Mouse (Mus musculus) liver, embryonic 15.5 days (tissue): ENCODE results near the gene Osbpl11. TPM values are rescaled to one million over a fixed set of nuclear protein-coding genes. Genes with fewer than 3 reads are reported as not detected.

Experiments
- ATAC-seq: fragments of 200-750 bp; cut with Nextera tagmentation; 2 replicates; pipeline ENCODE4 v1.8.0; 2017; ENCODE audit warnings: moderate number of reproducible peaks, mild to moderate bottlenecking, moderate library complexity; ENCODE audit not compliant: insufficient read depth
- H3K27ac ChIP-seq: fragments of 300-500 bp; sonication (generic); replicated peaks from 2 replicates; pipeline ENCODE4 v1.5.1; 2015; ENCODE audit warnings: mild to moderate bottlenecking, inconsistent platforms
- H3K27me3 ChIP-seq: fragments of 300-500 bp; sonication (generic); 2 replicates; pipeline ENCODE4 v1.6.1; 2015; ENCODE audit warnings: mild to moderate bottlenecking, inconsistent platforms
- H3K36me3 ChIP-seq: fragments of 300-500 bp; sonication (generic); replicated peaks from 2 replicates; pipeline ENCODE4 v1.6.1; 2015; ENCODE audit warnings: moderate library complexity, mild to moderate bottlenecking, inconsistent platforms
- H3K4me1 ChIP-seq: fragments of 300-500 bp; sonication (generic); replicated peaks from 2 replicates; pipeline ENCODE4 v1.6.1; 2015; ENCODE audit warnings: inconsistent platforms
- H3K4me2 ChIP-seq: fragments of 300-500 bp; sonication (generic); 2 replicates; pipeline ENCODE4 v1.6.1; 2015; ENCODE audit warnings: moderate library complexity, mild to moderate bottlenecking, inconsistent platforms
- H3K4me3 ChIP-seq: fragments of 300-500 bp; sonication (generic); replicated peaks from 2 replicates; pipeline ENCODE4 v1.5.1; 2015; ENCODE audit warnings: mild to moderate bottlenecking, inconsistent platforms
- H3K9ac ChIP-seq: fragments of 300-500 bp; sonication (generic); 2 replicates; pipeline ENCODE4 v1.6.1; 2015; ENCODE audit warnings: moderate library complexity, mild to moderate bottlenecking, inconsistent platforms
- H3K9me3 ChIP-seq: fragments of 300-500 bp; sonication (generic); replicated peaks from 2 replicates; pipeline ENCODE4 v1.6.1; 2016; ENCODE audit warnings: inconsistent platforms
- WGBS: fragments of 180-500 bp; shearing (Covaris S2); methylation state at CpG from one replicate; pipeline ENCODE4 v1.1.7; 2015; ENCODE audit warnings: mixed read lengths; ENCODE audit not compliant: insufficient replicate concordance; 5-methylcytosine and 5-hydroxymethylcytosine counted together
- polyA plus RNA-seq: library from polyadenylated mRNA; unstranded; fragments of >200 nt; fragmentation: Nextera tagmentation; extraction: Ambion mirVana; gene quantifications from 2 replicates; pipeline ENCODE4 v1.2.1, GENCODE M21; 2015

Osbpl11 gene
- polyA plus RNA-seq, 1 experiment from 2014 or later = 5.6 TPM

GRCm38 (mm10) chr16:33244136-33244691 is 59.3 kb downstream of the Osbpl11 start:
- H3K4me2 ChIP-seq = no peak overlapping the region
- no peaks in the 10 kb centered on the region for H3K4me1 ChIP-seq
- no peak overlapping the region for H3K9ac ChIP-seq
- no peak overlapping the region for H3K27ac ChIP-seq
- ATAC-seq = no peak
- WGBS = 75% methylated on average over 6 of the region's 6 CpGs
- no peak overlapping the region for H3K4me3 ChIP-seq
- H3K36me3 ChIP-seq = peaks cover 35% of the 10 kb centered on the region; the same call in 1 of the 2 replicates
- H3K9me3 ChIP-seq = no peaks in the 10 kb centered on the region
- no peaks in the 10 kb centered on the region for H3K27me3 ChIP-seq

- no peak for ATAC-seq
- no peak overlapping the region for H3K4me3 ChIP-seq
Observed at GRCm38 (mm10) chr16:33244933-33245470, 60.1 kb downstream of the Osbpl11 start.

GRCm38 (mm10) chr16:33246526-33246925 is 61.7 kb downstream of the Osbpl11 start:
- H3K27me3 ChIP-seq = no peaks in the 10 kb centered on the region
- H3K9ac ChIP-seq = no peak overlapping the region
- H3K9me3 ChIP-seq = no peaks in the 10 kb centered on the region
- H3K36me3 ChIP-seq = peaks cover 18% of the 10 kb centered on the region; the same call in 1 of the 2 replicates
- 68% methylated on average over 5 of the region's 5 CpGs for WGBS
- H3K27ac ChIP-seq = no peak overlapping the region
- no peak for ATAC-seq
- no peak overlapping the region for H3K4me2 ChIP-seq
- no peak overlapping the region for H3K4me3 ChIP-seq
- H3K4me1 ChIP-seq = peaks cover 12% of the 10 kb centered on the region

More at GRCm38 (mm10) chr16:33244933-33245470, 60.1 kb downstream of the Osbpl11 start:
- Histone ChIP-seq H3K9me3 (no peaks in the 10 kb centered on the region), H3K27me3 (no peaks in the 10 kb centered on the region), H3K4me2 (no peak overlapping the region), H3K4me1 (no peaks in the 10 kb centered on the region), H3K9ac (no peak overlapping the region), H3K27ac (no peak overlapping the region), H3K36me3 (peaks cover 27% of the 10 kb centered on the region; the same call in 1 of the 2 replicates)
- 79% methylated on average over 9 of the region's 9 CpGs for WGBS

GRCm38 (mm10) chr16:33247006-33247405 is 62.1 kb downstream of the Osbpl11 start:
- no peak overlapping the region for H3K9ac ChIP-seq
- WGBS = 36% methylated on average over 2 of the region's 2 CpGs
- H3K4me1 ChIP-seq = peaks cover 17% of the 10 kb centered on the region
- H3K4me3 ChIP-seq = no peak overlapping the region
- no peak overlapping the region for H3K4me2 ChIP-seq
- ATAC-seq = no peak
- H3K27me3 ChIP-seq = no peaks in the 10 kb centered on the region
- no peak overlapping the region for H3K27ac ChIP-seq
- H3K9me3 ChIP-seq = no peaks in the 10 kb centered on the region
- peaks cover 14% of the 10 kb centered on the region; the same call in 1 of the 2 replicates for H3K36me3 ChIP-seq

DNA sequence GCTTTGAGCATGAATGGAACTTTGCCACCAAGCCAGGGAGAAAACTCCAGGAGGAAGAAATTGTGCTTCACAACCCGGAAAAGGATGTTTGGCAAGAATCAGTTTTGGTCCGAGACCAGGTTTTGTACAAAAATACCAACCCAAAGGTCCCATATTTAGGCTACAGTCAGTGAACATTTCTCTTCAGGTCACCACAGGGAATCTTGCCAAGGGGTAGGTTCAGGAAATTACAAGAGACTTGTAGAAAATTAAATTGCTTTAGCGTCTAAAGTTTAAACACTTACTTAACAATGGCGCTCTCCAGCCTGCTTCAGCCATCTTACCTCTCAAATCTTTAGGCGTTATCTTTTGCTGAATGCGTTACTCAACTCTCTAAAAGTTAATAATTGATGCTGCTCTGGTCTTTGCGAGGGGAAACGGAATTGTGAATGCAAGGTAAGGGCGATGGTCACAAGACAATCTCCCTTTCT is 65.8 kb downstream of the Osbpl11 start:
- peak overlapping the region; percentile 79 for H3K4me3 ChIP-seq
- no peaks in the 10 kb centered on the region for H3K27me3 ChIP-seq
- peak overlapping the region; percentile 95 for H3K4me2 ChIP-seq
- H3K9me3 ChIP-seq = no peaks in the 10 kb centered on the region
- peaks cover 25% of the 10 kb centered on the region for H3K4me1 ChIP-seq
- no peaks in the 10 kb centered on the region for H3K36me3 ChIP-seq
- peak; percentile 20 for ATAC-seq
- peak overlapping the region; percentile 80 for H3K9ac ChIP-seq
- peak overlapping the region; percentile 78 for H3K27ac ChIP-seq
- WGBS = 16% methylated on average over 9 of the region's 9 CpGs

- peak within 1 kb of the TSS; percentile 79 for H3K4me3 ChIP-seq
- peak within 1 kb of the TSS; percentile 78 for H3K27ac ChIP-seq
- ATAC-seq = peak; percentile 87
- no peaks in the 10 kb centered on the region for H3K9me3 ChIP-seq
- H3K27me3 ChIP-seq = no peaks in the 10 kb centered on the region
- peak within 1 kb of the TSS; percentile 80 for H3K9ac ChIP-seq
- WGBS = under 1% methylated on average over 72 of the region's 72 CpGs
- no peaks in the 10 kb centered on the region for H3K36me3 ChIP-seq
- peaks cover 25% of the 10 kb centered on the region for H3K4me1 ChIP-seq
- H3K4me2 ChIP-seq = peak within 1 kb of the TSS; percentile 95
Observed at GRCm38 (mm10) chr16:33251194-33252051, 66.6 kb downstream of the Osbpl11 start, which contains the start of gene Snx4. Snx4 (plus strand) TSS chr16:33251442.

GRCm38 (mm10) chr16:33255601-33256000 is 70.7 kb downstream of the Osbpl11 start:
- no peak overlapping the region for H3K4me2 ChIP-seq
- ATAC-seq = no peak
- H3K27me3 ChIP-seq = no peaks in the 10 kb centered on the region
- H3K4me3 ChIP-seq = no peak overlapping the region
- WGBS = 72% methylated on average over 7 of the region's 7 CpGs
- no peak overlapping the region for H3K27ac ChIP-seq
- H3K9me3 ChIP-seq = no peaks in the 10 kb centered on the region
- H3K36me3 ChIP-seq = no peaks in the 10 kb centered on the region
- H3K4me1 ChIP-seq = peaks cover 26% of the 10 kb centered on the region
- no peak overlapping the region for H3K9ac ChIP-seq

- H3K9me3 ChIP-seq = no peaks in the 10 kb centered on the region
- peaks cover 24% of the 10 kb centered on the region for H3K4me1 ChIP-seq
- ATAC-seq = no peak
- H3K9ac ChIP-seq = no peak overlapping the region
- no peaks in the 10 kb centered on the region for H3K27me3 ChIP-seq
- no peak overlapping the region for H3K4me3 ChIP-seq
- no peak overlapping the region for H3K4me2 ChIP-seq
- WGBS = 35% methylated on average over 2 of the region's 2 CpGs
- H3K36me3 ChIP-seq = no peaks in the 10 kb centered on the region
- no peak overlapping the region for H3K27ac ChIP-seq
Observed at GRCm38 (mm10) chr16:33258530-33258929, 73.7 kb downstream of the Osbpl11 start.

- no peak overlapping the region for H3K9ac ChIP-seq
- no peak for ATAC-seq
- H3K27me3 ChIP-seq = no peaks in the 10 kb centered on the region
- no peak overlapping the region for H3K4me3 ChIP-seq
- H3K4me1 ChIP-seq = peaks cover 24% of the 10 kb centered on the region
- H3K27ac ChIP-seq = no peak overlapping the region
- H3K4me2 ChIP-seq = no peak overlapping the region
- H3K36me3 ChIP-seq = peaks cover 6% of the 10 kb centered on the region; the same call in 1 of the 2 replicates
- no peaks in the 10 kb centered on the region for H3K9me3 ChIP-seq
- 72% methylated on average over 3 of the region's 3 CpGs for WGBS
Observed at GRCm38 (mm10) chr16:33259824-33260223, 75.0 kb downstream of the Osbpl11 start.

DNA sequence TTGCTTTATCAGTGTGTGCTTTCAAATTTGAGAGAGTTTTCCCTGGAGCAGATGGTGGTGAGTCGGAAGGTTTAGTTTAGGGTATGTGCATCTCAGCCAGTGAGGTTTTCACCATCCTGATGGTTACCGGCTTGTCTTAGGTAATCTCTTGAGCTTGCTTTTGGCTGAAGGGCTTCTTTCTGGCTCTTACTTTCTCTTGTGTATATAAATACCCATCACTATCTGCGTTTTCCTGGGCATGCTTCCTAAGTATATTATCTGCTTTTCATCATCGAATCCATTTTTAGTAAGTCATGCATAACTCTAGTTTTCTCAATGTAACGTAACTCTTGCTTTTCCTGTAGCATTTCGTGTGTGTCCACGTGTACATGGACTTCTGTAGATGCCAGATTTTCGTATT is 76.0 kb downstream of the Osbpl11 start:
- Histone ChIP-seq H3K27me3 (no peaks in the 10 kb centered on the region), H3K36me3 (peaks cover 14% of the 10 kb centered on the region), H3K9me3 (no peaks in the 10 kb centered on the region), H3K27ac (no peak overlapping the region), H3K4me2 (no peak overlapping the region), H3K9ac (no peak overlapping the region), H3K4me1 (peaks cover 22% of the 10 kb centered on the region), H3K4me3 (no peak overlapping the region)
- no peak for ATAC-seq
- 30% methylated on average over 8 of the region's 8 CpGs for WGBS

GRCm38 (mm10) chr16:33261584-33262061 is 76.8 kb downstream of the Osbpl11 start:
- peaks cover 22% of the 10 kb centered on the region for H3K36me3 ChIP-seq
- H3K27ac ChIP-seq = no peak overlapping the region
- H3K9ac ChIP-seq = no peak overlapping the region
- ATAC-seq = peak; percentile 31; the same call in 1 of the 2 replicates
- no peak overlapping the region for H3K4me3 ChIP-seq
- no peaks in the 10 kb centered on the region for H3K9me3 ChIP-seq
- peaks cover 22% of the 10 kb centered on the region for H3K4me1 ChIP-seq
- H3K4me2 ChIP-seq = no peak overlapping the region
- WGBS = 8% methylated on average over 2 of the region's 2 CpGs
- H3K27me3 ChIP-seq = no peaks in the 10 kb centered on the region
